Mouse (Mus musculus) midbrain, embryonic 11.5 days (tissue): ENCODE data around the gene Ubac2. TPM values are rescaled to one million over a fixed set of nuclear protein-coding genes. Genes with fewer than 3 reads are reported as not detected.

ENCODE experiments used
- ATAC-seq: fragments of 200-750 bp; cut with Nextera tagmentation; 2 replicates; pipeline ENCODE4 v1.8.0; 2017; ENCODE audit warnings: moderate TSS enrichment, moderate library complexity; ENCODE audit not compliant: low FRiP score
- DNase-seq: peaks from one replicate; pipeline ENCODE4 v3.0.0; 2015; ENCODE audit warnings: low spot score; ENCODE audit errors: missing footprints
- H3K27ac ChIP-seq: fragments of 300-500 bp; sonication (generic); 2 replicates; pipeline ENCODE4 v1.5.1; 2014; ENCODE audit warnings: low read depth, low read length
- H3K27me3 ChIP-seq: fragments of 300-500 bp; sonication (generic); 2 replicates; pipeline ENCODE4 v1.6.1; 2014; ENCODE audit warnings: mild to moderate bottlenecking, low read length, moderate library complexity, mixed read lengths; ENCODE audit not compliant: control insufficient read depth, insufficient read depth
- H3K36me3 ChIP-seq: fragments of 300-500 bp; sonication (generic); 2 replicates; pipeline ENCODE4 v1.6.1; 2014; ENCODE audit warnings: mild to moderate bottlenecking, low read length, moderate library complexity, mixed read lengths; ENCODE audit not compliant: control insufficient read depth, insufficient read depth
- H3K4me1 ChIP-seq: fragments of 300-500 bp; sonication (generic); 2 replicates; pipeline ENCODE4 v1.6.1; 2014; ENCODE audit warnings: low read length; ENCODE audit not compliant: control insufficient read depth, insufficient read depth
- H3K4me2 ChIP-seq: fragments of 300-500 bp; sonication (generic); 2 replicates; pipeline ENCODE4 v1.6.1; 2014; ENCODE audit warnings: mild to moderate bottlenecking, moderate library complexity
- H3K4me3 ChIP-seq: fragments of 300-500 bp; sonication (generic); 2 replicates; pipeline ENCODE4 v1.5.1; 2014; ENCODE audit warnings: low read depth, low read length
- H3K9ac ChIP-seq: fragments of 300-500 bp; sonication (generic); 2 replicates; pipeline ENCODE4 v1.6.1; 2014; ENCODE audit warnings: low read length
- H3K9me3 ChIP-seq: fragments of 300-500 bp; sonication (generic); 2 replicates; pipeline ENCODE4 v1.6.1; 2016; ENCODE audit warnings: low read length; ENCODE audit not compliant: control insufficient read depth
- WGBS: fragments of 180-500 bp; shearing (Covaris S2); extraction: QIAGEN DNeasy Blood & Tissue Kit; methylation state at CpG from one replicate; pipeline ENCODE4 v1.1.7; 2014; 5-methylcytosine and 5-hydroxymethylcytosine counted together
- polyA plus RNA-seq: library from polyadenylated mRNA; unstranded; fragments of >200 nt; fragmentation: Nextera tagmentation; extraction: Ambion mirVana; gene quantifications from 2 replicates; pipeline ENCODE4 v1.2.1, GENCODE M21; 2014

The Ubac2 gene
- polyA plus RNA-seq, 1 experiment from 2014 or later, result 64.0 TPM

DNA sequence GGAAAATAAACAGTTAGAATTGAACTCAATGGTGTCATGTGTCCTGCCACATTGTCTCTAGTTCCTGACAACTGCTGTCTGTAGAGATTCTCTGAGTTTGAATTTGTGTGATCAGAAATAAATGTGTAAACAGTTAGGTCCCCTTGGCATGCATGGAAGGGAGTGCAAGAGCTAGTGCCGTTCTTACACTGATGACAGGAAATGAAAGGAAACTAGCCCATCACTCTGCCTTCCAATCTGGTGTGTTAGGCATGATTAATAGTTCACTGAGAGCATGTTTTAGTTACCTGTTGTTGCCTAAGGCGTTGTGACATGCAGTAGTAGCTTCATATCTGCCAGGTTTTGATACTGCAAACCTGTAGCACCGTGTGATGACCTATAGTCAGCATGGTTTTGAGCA is 69.5 kb downstream of the Ubac2 start:
- H3K9me3 ChIP-seq, result no peaks in the 10 kb centered on the region
- no peaks in the 10 kb centered on the region for H3K4me1 ChIP-seq
- H3K36me3 ChIP-seq, result no peaks in the 10 kb centered on the region
- ATAC-seq, result no peak
- H3K4me2 ChIP-seq, result no peak overlapping the region
- no peaks in the 10 kb centered on the region for H3K27me3 ChIP-seq
- DNase-seq, result no peak
- no peak overlapping the region for H3K27ac ChIP-seq
- no peak overlapping the region for H3K4me3 ChIP-seq
- 97% methylated on average over 3 of the region's 3 CpGs for WGBS
- H3K9ac ChIP-seq, result no peak overlapping the region

DNA sequence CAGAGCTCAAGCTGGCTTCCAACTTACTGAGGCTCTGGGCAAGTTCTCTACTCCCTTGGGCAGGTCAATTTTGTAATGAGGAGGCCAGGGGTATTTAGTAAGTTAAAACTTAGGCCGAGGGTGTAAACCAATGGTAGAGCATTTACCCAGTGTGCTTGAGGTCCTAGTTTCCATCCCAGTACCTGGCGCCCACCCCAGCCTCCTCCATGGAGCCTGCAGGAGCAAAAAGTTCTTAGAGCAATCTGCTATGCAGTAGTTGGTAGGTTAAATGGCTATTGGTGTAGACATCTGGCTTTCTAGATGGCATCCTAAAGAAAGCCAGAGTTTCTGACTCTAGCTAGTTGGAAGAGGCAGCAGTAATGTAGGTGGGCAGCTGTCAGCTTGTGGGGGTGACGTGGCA is 71.0 kb downstream of the Ubac2 start:
- H3K4me3 ChIP-seq, result no peak overlapping the region
- no peaks in the 10 kb centered on the region for H3K36me3 ChIP-seq
- H3K4me1 ChIP-seq, result no peaks in the 10 kb centered on the region
- WGBS, result 92% methylated on average over 3 of the region's 3 CpGs
- DNase-seq (no peak), ATAC-seq (no peak)
- no peaks in the 10 kb centered on the region for H3K27me3 ChIP-seq
- H3K4me2 ChIP-seq, result no peak overlapping the region
- no peak overlapping the region for H3K27ac ChIP-seq
- H3K9me3 ChIP-seq, result no peaks in the 10 kb centered on the region
- no peak overlapping the region for H3K9ac ChIP-seq

DNA sequence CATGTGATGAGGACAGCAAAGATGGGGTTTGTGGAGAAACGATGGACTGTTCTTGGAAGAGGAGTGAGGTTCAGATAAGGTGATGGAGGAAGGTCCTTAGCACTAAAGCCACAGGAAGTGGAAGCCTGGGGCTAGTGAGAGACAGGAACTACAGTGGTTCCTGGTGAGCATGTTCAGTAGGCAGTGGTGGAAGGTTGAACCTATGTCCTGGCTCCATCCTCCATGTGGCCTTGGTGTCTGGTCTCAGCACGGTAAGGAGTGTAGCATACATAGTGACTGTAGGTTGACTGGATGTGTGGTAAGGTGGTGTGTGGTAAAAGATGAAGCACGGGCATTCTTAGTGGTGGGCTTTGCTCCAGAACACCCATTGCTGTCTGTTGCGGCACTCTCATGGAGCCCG is 71.5 kb downstream of the Ubac2 start:
- H3K27ac ChIP-seq, result no peak overlapping the region
- WGBS, result 96% methylated on average over 5 of the region's 5 CpGs
- no peaks in the 10 kb centered on the region for H3K4me1 ChIP-seq
- DNase-seq, result no peak
- H3K9ac ChIP-seq, result no peak overlapping the region
- no peaks in the 10 kb centered on the region for H3K27me3 ChIP-seq
- H3K36me3 ChIP-seq, result no peaks in the 10 kb centered on the region
- H3K4me2 ChIP-seq, result no peak overlapping the region
- no peaks in the 10 kb centered on the region for H3K9me3 ChIP-seq
- no peak for ATAC-seq
- no peak overlapping the region for H3K4me3 ChIP-seq

DNA sequence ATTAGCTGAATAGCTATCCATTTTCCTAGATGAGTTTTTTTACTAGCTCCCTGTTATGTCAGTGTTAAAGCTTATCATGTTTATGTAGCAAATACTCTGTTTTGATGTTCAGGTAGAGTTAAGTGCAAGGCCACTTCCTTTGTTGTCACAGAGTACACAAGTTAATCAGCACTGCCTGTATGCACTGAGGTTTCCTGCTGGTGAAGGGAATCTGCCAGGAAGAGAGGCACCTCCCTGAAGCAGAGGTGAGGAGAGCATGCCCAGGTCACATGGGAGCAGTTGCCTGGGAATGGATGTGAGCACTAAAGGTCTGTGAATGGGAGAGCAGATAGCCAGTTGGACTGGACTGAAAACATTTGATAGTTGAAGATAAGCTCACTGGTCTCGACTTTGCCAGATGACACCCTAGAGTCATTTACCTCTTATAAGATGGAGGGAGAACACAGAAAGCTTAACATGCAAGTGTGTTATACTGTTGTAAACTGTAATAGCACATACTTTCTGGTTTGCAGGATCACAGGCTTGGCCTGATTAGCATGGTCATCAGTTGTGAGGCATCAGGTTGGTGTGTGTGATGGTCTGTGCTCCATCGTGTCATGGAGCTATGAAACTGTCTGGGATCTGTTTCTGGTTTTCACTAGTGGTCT is 73.1 kb downstream of the Ubac2 start:
- no peak for ATAC-seq
- 96% methylated on average over 2 of the region's 2 CpGs for WGBS
- no peak overlapping the region for H3K27ac ChIP-seq

DNA sequence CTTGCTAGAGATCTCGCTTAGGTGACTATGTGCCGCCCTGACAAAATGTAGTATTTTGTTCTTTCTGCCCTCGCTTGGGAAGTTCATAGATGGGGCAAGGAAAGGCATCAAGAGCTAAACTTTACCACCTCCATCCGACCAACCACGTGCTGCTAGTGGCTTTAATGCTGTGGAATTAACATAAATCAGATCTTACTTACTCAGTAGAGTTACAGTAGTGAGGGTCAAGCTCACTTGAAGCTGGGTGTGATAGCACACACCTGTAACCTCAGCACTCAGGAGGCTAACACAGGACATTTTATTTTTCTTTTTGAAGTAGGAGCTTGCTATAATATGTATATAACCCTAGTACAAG is 73.6 kb downstream of the Ubac2 start:
- H3K27me3 ChIP-seq, result no peaks in the 10 kb centered on the region
- no peak overlapping the region for H3K9ac ChIP-seq
- no peaks in the 10 kb centered on the region for H3K9me3 ChIP-seq
- no peak overlapping the region for H3K4me2 ChIP-seq
- no peaks in the 10 kb centered on the region for H3K4me1 ChIP-seq
- DNase-seq (peak; percentile 21), ATAC-seq (no peak)
- H3K4me3 ChIP-seq, result no peak overlapping the region
- H3K27ac ChIP-seq, result no peak overlapping the region
- H3K36me3 ChIP-seq, result no peaks in the 10 kb centered on the region
- 89% methylated on average over 5 of the region's 5 CpGs for WGBS

More for the DNA sequence above, 73.1 kb downstream of the Ubac2 start:
- Histone ChIP-seq H3K4me1 (no peaks in the 10 kb centered on the region), H3K9me3 (no peaks in the 10 kb centered on the region), H3K4me2 (no peak overlapping the region), H3K27me3 (no peaks in the 10 kb centered on the region), H3K4me3 (no peak overlapping the region), H3K9ac (no peak overlapping the region), H3K36me3 (no peaks in the 10 kb centered on the region)
- DNase-seq, result peak; percentile 62

DNA sequence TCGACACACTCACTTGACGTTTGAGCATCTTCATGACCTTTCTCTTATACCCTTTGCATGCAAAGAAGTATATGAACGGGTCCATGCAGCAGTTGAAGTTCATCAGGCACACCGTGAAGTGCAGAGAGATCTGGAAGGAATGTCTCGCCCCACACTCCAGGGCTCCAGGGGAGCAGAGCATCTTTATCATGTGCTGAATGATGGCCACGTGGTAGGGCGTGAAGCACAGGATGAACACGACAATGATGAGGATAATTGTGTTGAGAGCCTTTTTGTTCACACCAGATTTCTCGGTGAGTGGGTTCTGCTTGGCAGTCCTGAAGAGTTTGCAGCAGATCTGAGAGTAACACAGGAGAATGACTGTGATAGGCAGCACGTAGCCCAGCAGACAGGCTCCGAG is 75.7 kb downstream of the Ubac2 start:
- Histone ChIP-seq H3K27me3 (no peaks in the 10 kb centered on the region), H3K9me3 (no peaks in the 10 kb centered on the region), H3K27ac (no peak overlapping the region), H3K36me3 (no peaks in the 10 kb centered on the region), H3K4me1 (no peaks in the 10 kb centered on the region), H3K4me2 (no peak overlapping the region), H3K9ac (no peak overlapping the region), H3K4me3 (no peak overlapping the region)
- DNase-seq (no peak), ATAC-seq (no peak)
- 94% methylated on average over 11 of the region's 11 CpGs for WGBS

DNA sequence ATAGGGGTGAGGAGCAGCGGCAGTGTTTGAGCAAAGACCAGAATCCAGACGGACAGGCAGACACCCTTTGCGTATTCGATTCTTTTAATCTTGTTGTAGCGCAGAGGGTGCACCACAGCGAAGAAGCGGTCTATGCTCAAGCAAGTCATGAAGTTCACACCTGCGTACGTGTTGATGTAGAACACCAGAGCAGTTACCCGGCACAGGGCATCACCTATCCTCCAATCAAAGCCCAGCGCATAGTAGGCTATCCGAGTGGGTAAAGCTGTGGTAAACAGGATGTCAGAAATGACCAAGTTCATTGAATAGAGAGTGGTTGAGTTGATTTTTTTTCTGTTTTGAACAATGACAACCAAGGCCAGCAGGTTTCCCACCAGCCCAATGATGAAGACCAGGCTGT is 76.2 kb downstream of the Ubac2 start:
- no peak for DNase-seq
- no peaks in the 10 kb centered on the region for H3K27me3 ChIP-seq
- WGBS, result 96% methylated on average over 12 of the region's 12 CpGs

DNA sequence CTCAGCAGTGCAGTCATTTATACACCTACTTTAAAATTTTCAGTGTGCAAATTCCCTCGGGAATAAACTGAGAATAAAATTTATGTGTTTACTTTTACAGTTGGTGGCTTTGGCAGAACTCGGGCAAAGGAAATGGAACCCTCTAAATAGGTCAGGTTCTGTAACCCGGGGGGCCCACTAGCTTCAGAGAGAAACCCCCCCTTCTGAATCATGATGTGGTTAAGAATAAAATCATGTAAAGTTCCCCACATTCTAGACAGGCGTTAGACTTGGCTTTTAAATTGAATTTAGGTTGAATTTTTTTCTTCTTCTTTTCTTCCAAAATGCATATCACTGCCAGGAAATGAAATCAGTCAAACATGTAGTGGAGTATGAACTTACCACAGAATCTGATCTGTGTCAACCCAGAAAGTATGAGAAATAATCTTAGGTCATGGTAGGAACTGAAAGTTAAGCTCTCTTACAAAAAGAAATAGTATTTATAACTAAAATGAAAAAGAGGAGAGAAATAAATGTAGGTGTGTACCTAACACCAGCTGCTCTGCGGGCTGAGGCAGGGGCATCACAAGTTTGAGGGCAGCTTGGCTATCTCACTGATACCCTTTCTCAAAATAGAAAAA is 76.9 kb downstream of the Ubac2 start:
- Histone ChIP-seq H3K9me3 (no peaks in the 10 kb centered on the region), H3K4me2 (no peak overlapping the region), H3K4me3 (no peak overlapping the region), H3K4me1 (no peaks in the 10 kb centered on the region), H3K36me3 (no peaks in the 10 kb centered on the region), H3K9ac (no peak overlapping the region), H3K27me3 (no peaks in the 10 kb centered on the region), H3K27ac (no peak overlapping the region)
- WGBS, result 92% methylated on average over 5 of the region's 5 CpGs
- ATAC-seq (no peak), DNase-seq (no peak)

More for the DNA sequence above, 76.2 kb downstream of the Ubac2 start:
- Histone ChIP-seq H3K9ac (no peak overlapping the region), H3K36me3 (no peaks in the 10 kb centered on the region), H3K27ac (no peak overlapping the region), H3K4me2 (no peak overlapping the region), H3K4me3 (no peak overlapping the region), H3K9me3 (no peaks in the 10 kb centered on the region), H3K4me1 (no peaks in the 10 kb centered on the region)
- ATAC-seq, result no peak

DNA sequence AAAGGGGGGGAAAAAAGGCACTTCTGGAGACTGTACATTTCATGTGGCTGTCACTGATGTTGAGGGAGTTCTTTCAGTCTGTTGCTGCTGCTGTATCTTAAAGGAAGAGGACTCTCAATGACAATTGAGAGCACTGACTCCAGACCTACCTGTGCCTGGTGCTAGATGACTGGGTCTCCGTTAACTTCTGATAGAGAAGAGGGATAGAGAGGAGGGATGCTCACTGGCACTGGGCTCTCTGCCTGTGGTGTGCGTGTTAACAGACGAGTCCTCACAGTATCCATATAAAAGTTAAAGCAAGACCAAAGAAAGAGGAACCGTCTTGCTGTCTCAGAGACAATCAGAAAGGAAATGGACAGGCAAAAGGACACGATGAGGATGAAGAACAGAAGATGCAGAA is 77.9 kb downstream of the Ubac2 start:
- 93% methylated on average over 5 of the region's 5 CpGs for WGBS
- Histone ChIP-seq H3K36me3 (no peaks in the 10 kb centered on the region), H3K9me3 (no peaks in the 10 kb centered on the region), H3K4me1 (no peaks in the 10 kb centered on the region), H3K4me3 (no peak overlapping the region), H3K9ac (no peak overlapping the region), H3K27me3 (no peaks in the 10 kb centered on the region), H3K4me2 (no peak overlapping the region), H3K27ac (no peak overlapping the region)
- DNase-seq (no peak), ATAC-seq (no peak)
